Mouse (Mus musculus) midbrain, embryonic 11.5 days (tissue): Measurements from ENCODE around the gene Adgrl3. TPM values are rescaled to one million over a fixed set of nuclear protein-coding genes. Genes with fewer than 3 reads are reported as not detected.

Experiments used
- ATAC-seq: fragments of 200-750 bp; cut with Nextera tagmentation; 2 replicates; pipeline ENCODE4 v1.8.0; 2017; ENCODE audit warnings: moderate TSS enrichment, moderate library complexity; ENCODE audit not compliant: low FRiP score
- DNase-seq: peaks from one replicate; pipeline ENCODE4 v3.0.0; 2015; ENCODE audit warnings: low spot score; ENCODE audit errors: missing footprints
- H3K27ac ChIP-seq: fragments of 300-500 bp; sonication (generic); 2 replicates; pipeline ENCODE4 v1.5.1; 2014; ENCODE audit warnings: low read depth, low read length
- H3K27me3 ChIP-seq: fragments of 300-500 bp; sonication (generic); 2 replicates; pipeline ENCODE4 v1.6.1; 2014; ENCODE audit warnings: mild to moderate bottlenecking, low read length, moderate library complexity, mixed read lengths; ENCODE audit not compliant: control insufficient read depth, insufficient read depth
- H3K36me3 ChIP-seq: fragments of 300-500 bp; sonication (generic); 2 replicates; pipeline ENCODE4 v1.6.1; 2014; ENCODE audit warnings: mild to moderate bottlenecking, low read length, moderate library complexity, mixed read lengths; ENCODE audit not compliant: control insufficient read depth, insufficient read depth
- H3K4me1 ChIP-seq: fragments of 300-500 bp; sonication (generic); 2 replicates; pipeline ENCODE4 v1.6.1; 2014; ENCODE audit warnings: low read length; ENCODE audit not compliant: control insufficient read depth, insufficient read depth
- H3K4me2 ChIP-seq: fragments of 300-500 bp; sonication (generic); 2 replicates; pipeline ENCODE4 v1.6.1; 2014; ENCODE audit warnings: mild to moderate bottlenecking, moderate library complexity
- H3K4me3 ChIP-seq: fragments of 300-500 bp; sonication (generic); 2 replicates; pipeline ENCODE4 v1.5.1; 2014; ENCODE audit warnings: low read depth, low read length
- H3K9ac ChIP-seq: fragments of 300-500 bp; sonication (generic); 2 replicates; pipeline ENCODE4 v1.6.1; 2014; ENCODE audit warnings: low read length
- H3K9me3 ChIP-seq: fragments of 300-500 bp; sonication (generic); 2 replicates; pipeline ENCODE4 v1.6.1; 2016; ENCODE audit warnings: low read length; ENCODE audit not compliant: control insufficient read depth
- WGBS: fragments of 180-500 bp; shearing (Covaris S2); extraction: QIAGEN DNeasy Blood & Tissue Kit; methylation state at CpG from one replicate; pipeline ENCODE4 v1.1.7; 2014; 5-methylcytosine and 5-hydroxymethylcytosine counted together
- microRNA-seq: library from miRNA; unstranded; fragments of <30 nt; microRNA quantifications from one replicate; pipeline ENCODE4, GENCODE M21; 2017
- polyA plus RNA-seq: library from polyadenylated mRNA; unstranded; fragments of >200 nt; fragmentation: Nextera tagmentation; extraction: Ambion mirVana; gene quantifications from 2 replicates; pipeline ENCODE4 v1.2.1, GENCODE M21; 2014

Adgrl3 gene
- polyA plus RNA-seq, 1 experiment from 2014 or later = 18.9 TPM

GRCm38 (mm10) chr5:81843798-81844197, 823.9 kb downstream of the Adgrl3 start:
- H3K4me3 ChIP-seq = no peak overlapping the region
- no peak overlapping the region for H3K27ac ChIP-seq
- no peaks in the 10 kb centered on the region for H3K27me3 ChIP-seq
- H3K4me1 ChIP-seq = no peaks in the 10 kb centered on the region
- ATAC-seq (no peak), DNase-seq (peak; percentile 68)
- H3K36me3 ChIP-seq = no peaks in the 10 kb centered on the region
- WGBS = 44% methylated on average over 4 of the region's 4 CpGs
- no peaks in the 10 kb centered on the region for H3K9me3 ChIP-seq
- H3K4me2 ChIP-seq = no peak overlapping the region
- H3K9ac ChIP-seq = no peak overlapping the region

- no peaks in the 10 kb centered on the region for H3K36me3 ChIP-seq
- DNase-seq = peak; percentile 17
- no peak for ATAC-seq
- H3K4me2 ChIP-seq = no peak overlapping the region
- no peaks in the 10 kb centered on the region for H3K4me1 ChIP-seq
- no peaks in the 10 kb centered on the region for H3K27me3 ChIP-seq
- 87% methylated on average over 6 of the region's 6 CpGs for WGBS
- no peaks in the 10 kb centered on the region for H3K9me3 ChIP-seq
- no peak overlapping the region for H3K9ac ChIP-seq
- H3K27ac ChIP-seq = no peak overlapping the region
- H3K4me3 ChIP-seq = no peak overlapping the region
Observed at GRCm38 (mm10) chr5:81870336-81870735, 850.4 kb downstream of the Adgrl3 start.

Small RNA genes lying within 50 kb of the gene (microRNA-seq; reads per million reads assigned to microRNA genes)
- gene Gm22048 = not detected
